Mouse (Mus musculus) heart, adult 18-20 months (tissue): ENCODE measurements around the gene Tsacc. TPM values are rescaled to one million over a fixed set of nuclear protein-coding genes. Genes with fewer than 3 reads are reported as not detected.
"Not testable (repeated sequence)": the region's sequence is repeated elsewhere in the genome, so short reads cannot be mapped to it uniquely, and the experiment has no call there.

Source experiments
- DNase-seq, 2 experiments: peaks; one replicate each; pipeline ENCODE4 v3.0.0; 2021 to 2022; ENCODE audit warnings: mixed read lengths in 1 of 2
- long read RNA-seq, 2 experiments: library from polyadenylated mRNA; stranded (forward); transcript quantifications; one replicate each; pipeline ENCODE4 v2.0.0; 2021
- total RNA-seq, 2 experiments: library from RNA; stranded (reverse); gene quantifications; 2 replicates each; pipeline ENCODE4 v1.2.3; 2021

The Tsacc gene
- 1 to 10 TPM; 6.7 to 7.3 TPM for total RNA-seq
- long read RNA-seq, experiment 1, partial matches to known transcripts = 0 of 7 reads
- long read RNA-seq, experiment 1, other reads (novel, unspliced or antisense) = 3 of 7 reads
- long read RNA-seq, experiment 2, partial matches to known transcripts = 0 of 2 reads
- long read RNA-seq, experiment 2, other reads (novel, unspliced or antisense) = 1 of 2 reads

DNA sequence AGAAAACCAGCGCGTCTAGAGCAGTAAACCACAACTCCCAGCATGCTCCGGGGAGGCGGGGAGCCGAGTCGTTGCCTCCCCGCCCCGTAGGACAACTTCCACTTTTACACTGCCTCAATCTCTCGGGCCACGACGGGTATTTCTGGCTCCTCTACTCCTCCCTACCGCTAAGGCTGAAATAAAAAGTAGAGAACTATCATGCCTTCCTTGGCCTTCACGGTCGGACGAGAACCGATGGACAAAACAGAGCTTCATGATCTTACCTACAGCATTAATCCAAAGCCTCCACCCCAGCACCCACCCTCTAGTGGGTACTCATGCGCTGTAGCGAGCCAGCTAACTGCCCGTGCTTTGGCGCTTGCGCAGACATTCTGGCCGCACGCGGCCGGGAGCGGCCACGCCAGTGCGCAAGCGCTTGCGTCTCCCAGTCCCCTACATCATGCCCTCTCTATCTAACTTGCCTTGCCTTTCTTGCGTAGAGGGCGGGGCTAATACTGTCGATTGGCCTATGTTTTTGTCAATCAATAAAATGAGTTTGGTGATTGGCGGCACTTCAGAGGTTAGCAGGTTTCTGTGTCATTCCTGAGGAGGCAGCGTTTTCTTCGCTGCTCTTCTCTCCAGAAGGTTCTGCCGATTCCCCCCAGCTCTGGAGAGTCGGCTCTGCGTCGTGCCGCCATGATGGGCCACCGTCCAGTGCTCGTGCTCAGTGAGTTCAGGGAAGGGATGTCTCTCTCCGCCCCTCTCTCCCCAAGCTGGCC lies at the start of gene Tsacc, which contains the start of gene Cct3:
Gene Tsacc (minus strand): TSS at position 439 of the 758 bp plus-strand sequence.
Gene Cct3 (plus strand): TSS at position 556 of the 758 bp plus-strand sequence.
- peak; percentile 97 to 99 for DNase-seq

DNA sequence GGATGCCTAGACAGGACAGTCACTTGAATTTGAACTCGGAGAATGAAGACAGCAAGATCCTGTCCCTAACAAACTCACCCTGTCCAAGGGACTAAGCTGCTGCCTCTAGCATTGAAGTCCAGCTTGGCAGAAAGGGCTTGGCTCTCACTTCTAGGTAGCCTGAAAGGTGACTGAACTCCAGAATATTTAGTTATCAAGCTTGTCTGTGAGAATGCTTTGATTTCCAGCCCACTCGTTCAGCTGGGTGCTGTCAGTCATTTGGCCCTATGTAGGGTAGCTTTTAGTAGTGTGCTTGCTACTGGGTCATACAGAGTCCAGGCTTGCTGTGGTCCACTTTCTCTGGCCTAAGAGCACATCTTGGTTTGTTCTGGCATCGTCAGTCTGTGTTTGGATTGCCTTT lies 42.2 kb upstream of the Tsacc start:
- no peak for DNase-seq

DNA sequence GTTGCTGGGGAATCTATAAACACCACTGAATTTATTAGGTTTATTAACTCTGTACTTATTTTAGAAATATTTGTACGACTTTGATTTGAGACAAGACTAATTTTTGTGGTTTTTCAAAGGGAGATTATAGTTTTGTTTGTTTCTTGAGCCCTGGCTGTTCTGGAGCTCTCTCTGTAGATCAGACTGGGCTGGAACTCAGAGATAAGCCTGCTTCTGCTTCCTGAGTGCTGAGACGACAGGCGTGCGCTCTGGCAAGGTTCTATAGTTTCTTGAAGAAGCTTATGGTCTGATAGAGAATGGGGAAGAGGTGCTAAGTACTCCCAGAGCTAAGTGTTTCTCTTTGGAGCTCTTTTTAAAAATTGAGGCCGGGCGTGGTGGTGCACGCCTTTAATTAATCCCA lies 41.5 kb upstream of the Tsacc start:
- DNase-seq = no peak

DNA sequence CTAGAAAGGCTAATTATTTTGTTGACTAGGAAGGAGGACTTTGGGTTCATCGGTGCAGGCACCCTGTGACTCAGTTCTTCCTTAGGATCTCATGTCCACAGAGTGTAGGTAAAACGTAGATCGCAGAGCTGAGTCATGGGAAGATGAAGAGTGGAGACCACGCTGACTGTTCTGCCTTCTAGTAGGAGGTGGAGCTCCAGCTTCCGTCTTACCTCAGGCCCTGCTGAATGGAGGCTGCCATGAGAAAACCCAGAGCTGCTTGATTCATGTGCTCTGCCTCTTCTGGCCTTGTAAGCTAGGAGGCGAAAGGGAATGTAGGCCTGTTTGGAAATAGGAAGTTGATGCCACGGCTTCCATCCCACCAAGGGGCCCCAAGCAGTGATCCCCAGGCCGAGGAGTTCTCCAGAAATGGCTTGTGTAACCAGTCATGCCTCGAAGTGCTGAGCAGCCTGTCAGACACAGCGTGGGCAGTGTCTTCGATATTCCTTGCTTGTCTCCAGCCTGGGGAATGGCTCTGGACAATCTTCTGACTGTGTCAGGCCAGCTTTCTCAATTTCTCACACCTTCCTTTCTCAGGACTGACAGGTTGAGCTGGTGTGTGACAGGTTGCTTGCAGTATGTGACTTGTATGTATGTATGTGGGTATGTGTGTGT lies 40.7 kb upstream of the Tsacc start:
- no peak for DNase-seq

DNA sequence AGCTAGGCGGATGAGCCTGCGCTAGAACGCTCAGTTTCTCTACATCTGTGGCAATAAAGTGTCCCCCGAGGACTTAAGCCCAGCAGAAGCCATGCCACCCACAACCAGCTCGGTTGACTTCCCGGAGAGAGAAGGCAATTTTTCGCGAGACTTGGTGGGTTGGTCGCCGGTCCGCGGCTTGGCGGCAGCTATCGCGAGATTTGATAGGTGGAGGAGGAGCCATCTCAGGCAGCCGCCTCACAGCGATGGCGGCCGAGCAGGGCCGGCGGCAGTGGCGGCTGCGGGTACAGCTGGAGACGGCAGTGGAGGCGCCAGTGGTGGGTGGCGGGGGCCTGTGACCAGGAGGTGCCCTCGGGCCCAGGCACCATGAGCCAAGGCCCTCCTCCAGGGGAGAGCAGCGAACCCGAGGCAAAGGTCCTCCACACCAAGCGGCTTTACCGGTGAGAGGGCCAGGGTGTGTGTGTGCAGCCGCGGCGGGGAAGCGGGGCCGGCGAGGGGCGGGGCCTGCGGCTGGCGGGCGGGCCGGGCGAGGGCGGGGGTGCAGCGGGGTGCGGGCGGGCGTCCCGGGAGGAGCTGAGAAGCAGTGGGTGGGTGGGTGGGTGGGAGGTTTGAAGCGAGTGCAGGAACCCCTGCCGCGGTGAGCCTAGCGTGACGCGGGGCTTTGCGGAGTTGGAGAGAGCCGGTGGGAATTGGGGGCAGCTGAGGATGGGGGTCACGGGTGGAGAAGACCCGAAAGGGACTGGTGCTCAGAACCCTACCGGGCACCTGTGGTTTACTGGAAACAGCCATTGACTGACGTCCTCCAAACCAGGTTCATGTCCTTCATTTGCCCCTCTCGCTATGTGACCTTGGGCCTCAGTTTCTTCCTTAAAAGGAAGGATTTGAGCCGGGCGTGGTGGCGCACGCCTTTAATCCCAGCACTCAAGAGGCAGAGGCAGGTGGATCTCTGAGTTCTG lies 39.5 kb upstream of the Tsacc start, which contains the start of the genes Tmem79 and Smg5:
Gene Tmem79 (minus strand): TSS at position 91 of the 956 bp plus-strand sequence.
Gene Smg5 (plus strand): TSS at position 203 of the 956 bp plus-strand sequence.
- DNase-seq = peak; percentile 98

DNA sequence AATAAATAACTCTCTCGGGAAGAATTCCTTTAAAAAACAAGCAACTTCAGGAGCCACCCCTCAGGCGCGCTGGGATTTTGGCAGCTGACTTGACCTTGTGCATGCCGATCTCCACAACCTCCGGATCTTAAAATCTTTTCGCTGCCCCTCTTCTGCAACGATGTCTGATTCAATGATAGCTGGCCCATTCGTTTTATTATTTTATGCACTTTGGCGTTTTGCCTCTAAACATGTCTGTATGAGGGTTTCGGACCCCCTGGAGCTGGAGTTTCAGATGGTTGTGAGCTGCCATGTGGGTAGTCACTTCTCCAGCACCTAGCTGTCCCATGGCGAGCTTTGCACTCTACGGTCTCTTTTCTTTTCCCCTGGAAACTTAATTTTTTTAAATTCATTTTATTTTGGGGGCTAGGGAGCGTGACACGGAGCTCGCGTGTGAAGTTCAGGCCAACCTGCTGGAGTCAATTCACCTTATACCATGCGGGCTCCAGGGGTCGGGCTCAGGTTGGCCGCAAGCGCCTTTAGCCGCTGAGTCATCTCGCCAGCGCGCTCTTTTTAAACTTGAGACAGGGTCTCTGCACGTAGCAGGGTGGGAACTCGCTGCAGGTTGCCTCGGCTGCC lies 38.7 kb upstream of the Tsacc start:
- DNase-seq = peak in 1 of 2 experiments; percentile 58

DNA sequence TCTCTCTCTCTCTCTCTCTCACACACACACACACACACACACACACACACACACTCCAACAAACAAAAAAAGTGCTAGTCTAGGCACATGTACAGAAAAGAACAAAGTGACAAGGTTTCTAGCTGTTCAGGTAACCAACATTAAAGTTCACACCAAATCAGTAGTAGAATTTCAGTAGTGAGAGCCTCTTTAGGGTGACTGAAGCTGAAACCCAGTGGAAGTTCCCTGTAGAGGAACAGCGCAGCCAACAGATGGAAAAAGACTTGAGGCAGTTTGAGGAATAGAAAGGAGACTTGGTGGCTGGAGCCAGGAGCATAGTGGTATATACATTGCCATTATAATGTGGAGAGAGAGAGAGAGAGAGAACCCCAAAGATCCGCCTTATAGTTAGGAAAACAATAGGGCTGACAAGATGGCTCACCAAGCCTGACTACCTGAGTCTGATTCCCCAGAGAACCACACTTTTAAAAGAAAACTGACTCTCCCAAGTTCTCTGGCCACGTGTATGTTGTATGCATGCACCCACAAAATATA lies 38.2 kb upstream of the Tsacc start:
- no peak for DNase-seq

DNA sequence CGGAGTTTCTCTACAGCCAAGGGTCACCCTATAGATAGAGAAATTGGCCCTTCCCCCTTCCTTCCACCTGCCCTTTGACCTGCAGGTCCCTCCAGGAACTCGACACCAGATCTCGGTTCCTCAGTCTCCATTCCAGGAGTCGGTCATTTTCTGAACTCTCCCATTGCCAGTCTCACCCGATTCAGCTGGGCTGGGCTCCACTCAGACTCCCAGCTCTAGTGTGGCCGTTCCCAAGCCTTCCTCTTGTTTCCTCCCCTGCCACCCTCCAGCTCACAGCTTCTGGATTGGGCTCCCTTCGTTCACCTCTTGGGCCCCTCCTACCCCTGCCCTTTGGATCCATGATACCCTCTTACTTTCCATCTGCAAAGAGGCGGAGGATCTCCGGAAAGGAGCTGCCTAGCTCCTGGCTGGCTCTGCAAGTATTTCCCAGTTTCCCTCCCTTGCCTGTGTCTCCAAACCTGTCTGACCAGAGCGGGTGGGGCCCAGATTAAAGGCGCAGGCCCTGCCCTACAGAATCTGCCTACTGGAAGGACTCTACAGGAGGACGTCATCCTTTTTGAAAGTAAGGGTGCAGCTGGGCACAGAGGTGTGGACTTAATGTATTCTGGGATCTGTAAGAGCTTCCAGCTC lies 37.3 kb upstream of the Tsacc start:
- DNase-seq = no peak

DNA sequence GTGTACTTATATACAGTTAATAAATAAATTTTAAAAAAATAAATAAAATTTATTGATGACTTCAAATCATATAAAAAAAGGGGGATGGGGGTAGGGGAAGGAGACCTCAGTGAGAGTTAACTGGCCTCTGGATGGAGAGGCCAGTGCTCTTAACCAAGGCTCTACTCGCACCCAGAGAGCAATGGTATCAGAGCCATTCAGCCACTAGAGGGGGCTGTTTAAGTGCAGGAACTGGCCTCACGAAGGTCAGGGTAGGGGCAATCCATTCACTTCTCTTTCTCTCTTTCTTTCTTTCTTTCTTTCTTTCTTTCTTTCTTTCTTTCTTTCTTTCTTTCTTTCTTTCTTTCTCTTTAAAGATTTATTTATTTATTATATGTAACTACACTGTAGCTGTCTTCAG lies 34.5 kb upstream of the Tsacc start:
- peak; percentile 35 to 59 for DNase-seq

DNA sequence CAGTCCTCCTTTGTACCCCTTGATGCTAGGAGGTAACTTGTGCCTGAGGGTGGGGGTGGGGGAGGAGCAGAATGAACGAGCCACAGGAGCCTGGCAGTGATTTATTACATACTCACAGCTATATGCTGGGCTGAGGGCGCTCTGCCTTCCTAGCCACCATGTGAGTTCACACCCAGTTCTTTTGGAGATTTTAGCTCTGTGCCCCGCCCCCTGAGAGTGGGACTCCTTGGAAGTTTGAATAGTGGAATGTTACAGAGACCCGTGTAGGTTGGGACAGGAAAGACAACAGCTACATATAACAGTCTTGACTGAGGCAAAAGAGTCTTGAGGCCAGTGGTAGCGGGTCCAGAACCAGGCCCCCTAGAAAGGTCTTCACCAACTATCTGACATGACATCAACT lies 32.2 kb upstream of the Tsacc start:
- no peak for DNase-seq

DNA sequence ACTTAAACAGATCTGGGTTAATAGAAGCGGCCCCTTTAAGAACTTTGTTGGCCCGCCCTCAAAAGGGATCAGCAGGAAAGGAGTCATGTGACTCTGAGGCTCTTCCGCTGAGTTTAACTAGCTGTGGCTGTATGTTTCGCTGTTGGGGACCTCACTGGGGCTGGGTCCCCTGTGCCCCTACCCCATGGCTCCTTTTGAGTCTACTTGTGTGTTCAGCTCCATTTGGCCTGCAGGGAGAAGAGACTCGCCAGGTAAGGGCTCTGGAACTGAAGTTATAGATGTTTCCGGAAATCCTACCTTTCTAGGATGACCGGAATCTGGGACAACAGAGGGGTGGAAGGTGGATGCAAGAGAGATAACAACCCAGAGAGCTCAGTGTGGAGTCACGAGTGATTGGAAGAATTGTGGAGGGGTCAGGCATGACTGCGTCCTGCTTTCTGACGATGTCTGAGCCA lies 28.2 kb upstream of the Tsacc start, which contains the start of gene Glmp:
Gene Glmp (plus strand): TSS at position 73 of the 455 bp plus-strand sequence.
- DNase-seq = peak; percentile 81 to 85

DNA sequence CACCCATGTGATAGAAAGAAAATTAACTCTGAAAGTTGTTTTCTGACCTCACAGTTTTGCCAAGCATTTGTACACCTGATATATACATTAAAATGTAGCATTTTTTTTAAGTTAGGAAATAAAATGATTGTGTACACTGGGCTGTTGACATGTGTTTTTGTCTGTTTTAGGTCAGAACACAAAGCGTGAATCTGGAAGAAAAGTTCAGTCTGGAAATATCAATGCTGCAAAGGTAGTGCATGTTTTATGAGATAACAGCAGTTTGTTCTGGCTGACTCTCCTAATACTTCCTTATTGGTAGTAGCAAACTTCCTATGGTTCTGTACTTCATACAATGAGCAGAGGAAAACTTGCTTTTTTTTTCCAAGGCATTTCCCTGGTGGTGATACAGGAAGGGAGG lies 2.4 kb upstream of the Tsacc start:
- no peak for DNase-seq

DNA sequence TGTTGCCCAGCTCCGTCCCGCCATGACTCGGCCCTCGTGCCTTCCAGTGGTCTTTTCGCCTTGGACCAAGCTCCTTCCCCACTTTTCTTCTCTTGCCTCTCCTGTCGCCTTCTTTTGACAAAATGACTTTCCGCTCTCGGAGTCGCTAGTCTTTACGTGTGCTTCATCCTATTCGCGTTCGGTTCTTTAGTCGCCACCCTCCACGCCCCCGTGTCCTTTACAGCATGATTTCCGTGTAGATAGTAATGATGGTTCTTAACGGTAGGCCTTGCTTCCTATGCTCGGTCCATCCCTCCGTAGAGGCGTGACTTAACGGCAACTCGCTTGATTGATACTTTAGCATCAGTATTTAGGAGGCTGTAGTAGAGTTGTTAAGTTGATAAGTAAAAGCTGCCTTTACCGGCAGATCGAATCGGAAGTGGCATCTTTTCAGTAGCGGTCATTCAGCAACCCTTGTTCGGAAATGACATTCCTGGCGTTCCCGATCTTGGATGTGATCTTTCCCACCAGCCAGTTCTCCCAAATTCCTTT lies 587 bp upstream of the Tsacc start:
- DNase-seq = peak in 1 of 2 experiments; percentile 20

DNA sequence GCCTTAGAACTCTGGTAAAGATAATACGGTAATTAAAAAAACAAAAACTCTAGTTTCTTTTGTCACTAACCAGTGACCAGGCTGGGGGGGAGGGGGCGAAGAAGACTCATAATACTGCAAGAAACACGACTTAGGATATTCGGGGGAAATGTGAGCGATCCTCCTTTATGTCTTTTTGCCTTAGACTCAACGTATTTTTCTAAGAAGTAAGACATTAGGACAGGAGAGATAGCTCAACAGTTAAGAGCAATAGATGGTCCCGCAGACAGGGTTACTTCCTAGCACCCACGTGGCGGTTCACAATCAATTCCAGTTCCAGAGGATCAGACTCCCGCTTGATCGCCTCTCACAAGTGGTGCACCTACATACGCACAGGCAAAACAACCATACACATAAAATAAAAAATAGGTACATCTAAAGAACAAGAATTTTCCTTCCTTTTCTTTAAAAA lies 664 bp downstream of the Tsacc start:
- DNase-seq = no peak

DNA sequence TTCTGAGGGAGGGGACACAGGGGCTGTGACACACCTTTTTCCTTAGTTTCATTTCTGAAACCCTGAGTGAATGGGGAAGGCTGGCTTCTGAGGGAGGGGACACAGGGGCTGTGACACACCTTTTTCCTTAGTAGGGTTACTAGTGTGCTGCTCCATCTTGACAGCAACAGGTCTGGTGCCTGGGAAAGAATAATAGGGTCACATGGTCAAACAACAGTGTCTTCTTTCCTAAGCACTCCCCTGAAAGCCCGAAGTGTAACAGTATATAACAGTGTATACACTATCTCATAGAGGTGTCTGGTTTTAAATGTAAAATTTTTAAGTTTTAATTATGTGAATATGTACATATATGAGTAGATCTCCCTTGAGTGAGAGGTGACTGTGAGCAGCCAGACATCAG lies 1.5 kb downstream of the Tsacc start:
- DNase-seq = not testable (repeated sequence)

DNA sequence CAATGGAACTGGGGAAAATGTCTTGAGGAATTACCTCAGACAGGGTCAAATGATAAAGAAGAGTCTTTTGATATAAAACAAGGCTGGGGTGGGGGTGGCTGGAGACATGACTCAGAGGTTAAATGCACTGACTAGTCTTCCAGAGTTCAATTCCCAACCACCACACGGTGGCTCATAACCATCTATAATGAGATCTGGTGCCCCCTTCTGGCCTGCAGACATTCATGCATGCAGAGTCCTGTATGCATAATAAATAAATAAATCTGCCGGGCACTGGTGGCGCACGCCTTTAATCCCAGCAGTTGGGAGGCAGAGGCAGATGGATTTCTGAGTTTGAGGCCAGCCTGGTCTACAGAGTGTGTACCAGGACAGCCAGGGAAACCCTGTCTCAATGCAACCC lies 4.8 kb downstream of the Tsacc start:
- DNase-seq = peak in 1 of 2 experiments; percentile 17

DNA sequence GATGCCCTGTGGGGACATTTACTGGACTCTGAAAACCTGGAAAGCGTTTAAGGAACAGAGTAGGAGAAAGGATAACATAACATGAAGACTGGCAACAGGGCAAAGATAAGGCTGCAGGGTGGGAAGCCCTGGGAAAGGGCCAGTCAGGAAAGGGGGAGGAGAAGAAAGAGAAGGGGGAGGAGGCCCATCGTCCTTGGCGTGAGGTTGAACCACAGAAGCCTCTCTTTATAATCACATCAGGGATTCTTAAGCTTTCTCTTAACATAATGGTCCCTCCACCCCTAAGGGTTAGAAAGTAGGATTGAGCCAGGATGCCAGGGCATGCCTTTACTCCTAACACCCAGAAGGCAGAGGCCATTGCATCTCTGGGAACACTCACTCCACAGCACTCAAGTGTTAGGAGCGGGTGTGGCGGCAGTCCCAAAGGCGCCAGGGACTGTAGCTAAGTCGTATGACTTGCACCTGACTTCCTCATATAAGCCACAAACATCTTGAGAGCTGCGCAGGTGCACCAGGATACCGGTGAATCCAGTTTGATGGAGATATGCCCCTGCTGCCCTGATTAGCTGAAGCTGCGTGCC lies 8.6 kb downstream of the Tsacc start:
- not testable (repeated sequence) for DNase-seq

DNA sequence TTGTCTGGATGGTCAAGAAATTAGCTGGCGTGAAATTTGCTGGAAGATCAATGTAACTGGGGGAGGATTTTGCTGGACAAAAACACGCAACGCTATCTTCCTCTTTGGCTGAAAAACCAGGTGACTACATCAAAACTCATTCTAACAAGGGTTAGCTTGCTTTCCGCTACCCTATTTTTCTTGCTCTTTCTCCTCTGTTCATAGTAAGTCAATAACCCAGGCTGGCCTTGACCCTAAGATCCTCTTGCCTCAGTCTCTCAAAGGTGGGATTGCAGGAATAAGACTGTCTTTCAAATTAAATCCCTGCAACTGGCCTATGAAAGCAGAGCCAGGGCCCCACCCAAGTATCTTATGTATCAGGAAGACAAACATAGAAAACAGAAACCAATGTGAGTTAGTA lies 9.7 kb downstream of the Tsacc start, which contains the start of gene Gm38392:
Gene Gm38392 (minus strand): TSS at position 101 of the 400 bp plus-strand sequence.
- DNase-seq = no peak

DNA sequence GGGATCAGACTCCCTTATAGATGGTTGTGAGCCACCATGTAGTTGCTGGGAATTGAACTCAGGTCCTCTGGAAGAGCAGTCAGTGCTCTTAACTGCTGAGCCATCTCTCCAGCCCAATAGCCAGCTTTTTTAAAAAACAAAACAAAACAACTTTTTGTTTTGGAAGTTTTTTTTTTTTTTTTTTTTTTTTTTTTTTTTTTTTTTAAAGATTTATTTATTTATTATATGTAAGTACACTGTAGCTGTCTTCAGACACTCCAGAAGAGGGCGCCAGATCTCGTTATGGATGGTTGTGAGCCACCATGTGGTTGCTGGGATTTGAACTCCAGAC lies 11.3 kb downstream of the Tsacc start:
- not testable (repeated sequence) for DNase-seq
